ENCODE assay signal across 18 mouse cellular contexts in the genomic region with DNA sequence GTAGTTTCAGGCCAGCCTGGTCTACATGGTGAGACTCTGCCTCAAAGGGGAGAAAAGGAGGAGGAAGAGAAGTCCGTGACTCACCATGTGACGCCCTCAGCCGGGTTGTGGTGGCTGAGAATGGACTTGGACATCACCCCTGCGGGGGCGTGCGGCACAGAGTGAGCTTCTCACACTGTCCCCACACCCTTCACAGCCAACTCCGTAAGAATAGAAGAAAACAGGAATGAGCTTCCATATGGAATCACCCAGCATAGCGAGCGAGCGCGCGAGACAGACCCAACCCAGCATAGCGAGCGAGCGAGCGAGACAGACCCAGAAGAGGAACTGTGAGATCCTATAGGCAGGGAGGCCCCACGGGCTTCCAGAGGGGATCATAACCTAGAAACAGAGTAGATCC. TPM values are rescaled to one million over a fixed set of nuclear protein-coding genes. Genes with fewer than 3 reads are reported as not detected.
A peak's percentile ranks its signal among the peaks of the same experiment; 100 is the strongest.
DNase-seq lines count a peak whose midpoint lies in the region; TF ChIP-seq lines count a peak whose summit lies in the region.
"Had no signal": no experiment of that assay in that cellular context is flagged by ENCODE, and none has a peak within 500 bp of the region (broad histone marks: within the 10 kb centered on the region; RNA-seq: fewer than 3 reads in every experiment).

No protein-coding gene starts in this region.

- DNase-seq in layer of hippocampus, adult 2 months (ENCODE audit: low spot score in 2 of 2) = no peak
- no peak for DNase-seq in layer of hippocampus, adult 18-20 months (ENCODE audit: low spot score in 2 of 2)
- peak; percentile 55 for DNase-seq in MN1 (ENCODE audit: low spot score)
- DNase-seq in left cerebral cortex, postnatal 25 days (ENCODE audit: low spot score in 2 of 2) = peak; percentile 44 to 93
- DNase-seq in right cerebral cortex, postnatal 36 days (ENCODE audit: low spot score in 2 of 2) = peak; percentile 67 to 84
- DNase-seq in cerebellum, adult 11 months = no peak
- no peak for DNase-seq in yolk sac, embryonic 10.5 days (ENCODE audit: low spot score)
- DNase-seq: cerebellum, adult 11-12 months; cerebellum, postnatal 25 days; gastrocnemius, postnatal 10 days; heart, postnatal 14 days; kidney, adult 9 months; kidney, postnatal 36 days; thymus, adult 18-20 months had no signal

- H3K4me3 ChIP-seq in layer of hippocampus, adult 2 months = peak overlapping the region; percentile 33; the same call in 1 of the 2 replicates
- H3K4me3 ChIP-seq: embryonic facial prominence, embryonic 10.5 days; erythroblast, embryonic 14.5 days; liver, embryonic 12.5 days; lung, embryonic 15.5 days had no signal

- no peak overlapping the region for H3K27ac ChIP-seq in layer of hippocampus, adult 2 months
- H3K27ac ChIP-seq: embryonic facial prominence, embryonic 10.5 days; liver, embryonic 12.5 days; lung, embryonic 15.5 days had no signal

- intact Hi-C loops in left cerebral cortex, postnatal 25 days (cut with DNase I) = loop anchor here (1.0 to 2.0 kb wide), 3 partner anchors 19 to 35 kb away; no protein-coding TSS in a partner anchor

- TF ChIP-seq CTCF in layer of hippocampus, adult 2 months (conservative IDR thresholded peaks at IDR 0.05) = no peak

RNA-seq across cellular contexts. Expression of a gene that starts 19.9 kb away (rescaled TPM):
- 100 to 1,000 TPM; 170 to 175 TPM for total RNA-seq in layer of hippocampus, adult 2 months (2021)
- total RNA-seq in layer of hippocampus, adult 18-20 months (2021) = 100 to 1,000 TPM; 174 to 194 TPM
- 100 to 1,000 TPM; 148 to 165 TPM for total RNA-seq in left cerebral cortex, postnatal 25 days (2021)

RNA-seq across cellular contexts. Expression of a gene that starts 26.6 kb away (rescaled TPM):
- total RNA-seq in layer of hippocampus, adult 2 months (2021) = 1 to 10 TPM; 3.1 to 7.0 TPM
- total RNA-seq in layer of hippocampus, adult 18-20 months (2021) = 1 to 10 TPM; 2.2 to 4.6 TPM
- total RNA-seq in left cerebral cortex, postnatal 25 days (2021) = 1 to 10 TPM; 1.8 to 2.1 TPM

RNA-seq across cellular contexts. Expression of a gene that starts 32.0 kb away (rescaled TPM):
- 100 to 1,000 TPM; 130 to 135 TPM for total RNA-seq in layer of hippocampus, adult 2 months (2021)
- total RNA-seq in layer of hippocampus, adult 18-20 months (2021) = 100 to 1,000 TPM; 121 to 122 TPM
- total RNA-seq in left cerebral cortex, postnatal 25 days (2021) = 100 to 1,000 TPM; 163 to 167 TPM

RNA-seq across cellular contexts. Expression of a gene that starts 37.2 kb away (rescaled TPM):
- 100 to 1,000 TPM; 283 to 289 TPM for total RNA-seq in layer of hippocampus, adult 2 months (2021)
- 100 to 1,000 TPM; 286 to 300 TPM for total RNA-seq in layer of hippocampus, adult 18-20 months (2021)
- 100 to 1,000 TPM; 311 to 316 TPM for total RNA-seq in left cerebral cortex, postnatal 25 days (2021)

RNA-seq across cellular contexts. Expression of a gene that starts 41.7 kb away (rescaled TPM):
- 1 to 10 TPM in 1 of 2 experiments, under 1 TPM in 1; 0.54 to 1.0 TPM for total RNA-seq in layer of hippocampus, adult 2 months (2021)
- total RNA-seq in layer of hippocampus, adult 18-20 months (2021) = under 1 TPM; 0.56 to 0.64 TPM
- total RNA-seq in left cerebral cortex, postnatal 25 days (2021) = under 1 TPM in 1 of 2 experiments, not detected in 1; 0.87 TPM

Comparison
In these comparisons a context has a peak if more than half of its experiments do, and no peak if none do; other contexts are left out.
1. DNase-seq: peak in MN1 (single experiment), left cerebral cortex, postnatal 25 days (2 of 2) and right cerebral cortex, postnatal 36 days (2 of 2); none in layer of hippocampus, adult 2 months (0 of 2), layer of hippocampus, adult 18-20 months (0 of 2), cerebellum, adult 11 months (single experiment) and yolk sac, embryonic 10.5 days (single experiment).